Mouse (Mus musculus) erythroblast, embryonic 14.5 days (primary cell): Measurements from ENCODE around the gene Abl1. TPM values are rescaled to one million over a fixed set of nuclear protein-coding genes. Genes with fewer than 3 reads are reported as not detected.
A peak's percentile ranks its signal among the peaks of the same experiment; 100 is the strongest.
"Not testable (repeated sequence)": the region's sequence is repeated elsewhere in the genome, so short reads cannot be mapped to it uniquely, and the experiment has no call there.

ENCODE experiments used
- H3K27me3 ChIP-seq: 2 replicates; pipeline ENCODE4 v1.6.1; 2012; ENCODE audit warnings: inconsistent platforms; ENCODE audit not compliant: control insufficient read depth
- H3K36me3 ChIP-seq: 2 replicates; pipeline ENCODE4 v1.6.1; 2012; ENCODE audit warnings: mild to moderate bottlenecking, inconsistent platforms; ENCODE audit not compliant: control insufficient read depth
- H3K4me1 ChIP-seq: 2 replicates; pipeline ENCODE4 v1.6.1; 2012; ENCODE audit warnings: inconsistent platforms; ENCODE audit not compliant: control insufficient read depth
- H3K4me3 ChIP-seq: replicated peaks from 2 replicates; pipeline ENCODE3; 2012; ENCODE audit warnings: moderate library complexity, mild to moderate bottlenecking, inconsistent platforms
- H3K9me3 ChIP-seq: 2 replicates; pipeline ENCODE4 v1.6.1; 2012; ENCODE audit warnings: low read length, inconsistent platforms, mixed read lengths; ENCODE audit not compliant: control insufficient read depth
- GATA1 ChIP-seq: IDR thresholded peaks from 2 replicates; pipeline ENCODE4 v1.6.1; 2012; ENCODE audit warnings: low read length, inconsistent platforms, mixed read lengths
- TAL1 ChIP-seq: IDR thresholded peaks from 3 replicates; pipeline ENCODE4 v1.6.1; 2012; ENCODE audit warnings: low read length, inconsistent platforms, mixed read lengths
- polyA plus RNA-seq: library from polyadenylated mRNA; stranded (reverse); fragments of >175 nt; gene quantifications from 2 replicates; pipeline ENCODE4 v1.2.3, GENCODE M21; 2012

Abl1 gene
- polyA plus RNA-seq, 1 experiment = 1.4 TPM

GRCm38 (mm10) chr2:31653971-31654853 is 34.0 kb upstream of the Abl1 start:
- H3K4me3 ChIP-seq = peak overlapping the region; percentile 16
- peaks cover 5% of the 10 kb centered on the region for H3K9me3 ChIP-seq
- no peak for TF ChIP-seq TAL1
- no peak for TF ChIP-seq GATA1
- H3K4me1 ChIP-seq = peaks cover 1% of the 10 kb centered on the region; the same call in 1 of the 2 replicates
- H3K27me3 ChIP-seq = peaks cover 89% of the 10 kb centered on the region
- no peaks in the 10 kb centered on the region for H3K36me3 ChIP-seq

GRCm38 (mm10) chr2:31654854-31655559 is 33.2 kb upstream of the Abl1 start:
- peaks cover 1% of the 10 kb centered on the region; the same call in 1 of the 2 replicates for H3K4me1 ChIP-seq
- H3K4me3 ChIP-seq = no peak overlapping the region
- TF ChIP-seq GATA1 = no peak
- TF ChIP-seq TAL1 = no peak
- peaks cover 86% of the 10 kb centered on the region for H3K27me3 ChIP-seq
- peaks cover 7% of the 10 kb centered on the region for H3K9me3 ChIP-seq
- H3K36me3 ChIP-seq = no peaks in the 10 kb centered on the region

DNA sequence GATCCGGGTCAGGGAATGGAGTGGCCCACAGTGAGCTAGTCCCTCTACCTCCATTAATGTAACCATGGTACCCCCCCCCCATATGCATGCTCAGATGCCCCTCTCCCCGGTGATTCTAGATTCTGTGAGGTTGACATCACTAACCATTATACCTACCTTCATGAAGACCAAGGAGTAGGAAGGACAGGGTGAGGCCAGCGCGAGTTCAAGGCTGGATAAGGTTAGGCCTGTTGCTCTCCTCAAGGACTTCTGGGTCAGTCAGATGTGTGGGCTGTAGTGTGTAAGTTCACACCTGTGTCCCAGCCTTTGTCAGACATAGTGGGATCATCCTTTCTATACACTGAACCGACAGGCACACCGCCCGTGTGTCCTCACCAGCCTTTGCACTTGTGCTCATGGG is 31.8 kb upstream of the Abl1 start:
- Histone ChIP-seq H3K4me1 (peaks cover 1% of the 10 kb centered on the region; the same call in 1 of the 2 replicates), H3K27me3 (peaks cover 80% of the 10 kb centered on the region), H3K9me3 (peaks cover 7% of the 10 kb centered on the region), H3K36me3 (no peaks in the 10 kb centered on the region), H3K4me3 (no peak overlapping the region)
- no peak for TF ChIP-seq GATA1
- TF ChIP-seq TAL1 = no peak

GRCm38 (mm10) chr2:31662939-31663803 is 25.0 kb upstream of the Abl1 start:
- H3K27me3 ChIP-seq = peaks cover 27% of the 10 kb centered on the region
- no peaks in the 10 kb centered on the region for H3K4me1 ChIP-seq
- TF ChIP-seq TAL1 = no peak
- TF ChIP-seq GATA1 = no peak
- H3K4me3 ChIP-seq = no peak overlapping the region
- H3K36me3 ChIP-seq = no peaks in the 10 kb centered on the region
- H3K9me3 ChIP-seq = peaks cover 7% of the 10 kb centered on the region

DNA sequence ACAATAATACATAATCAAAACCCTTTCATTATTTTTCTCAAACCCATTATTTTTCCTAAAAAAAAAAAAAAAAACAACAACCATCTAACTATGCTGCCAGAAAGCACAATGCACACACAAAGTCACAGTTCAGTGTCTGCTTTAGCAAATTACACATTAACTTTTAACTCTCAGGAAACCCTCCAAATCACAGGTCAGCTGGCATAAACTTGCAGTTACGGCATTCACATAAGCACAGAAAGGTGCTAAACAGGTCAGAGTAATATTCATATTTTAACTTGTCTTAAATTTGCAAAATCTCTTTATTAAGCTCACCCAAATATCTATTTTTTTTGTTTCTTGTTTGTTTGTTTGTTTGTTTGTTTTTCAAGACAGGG is 24.4 kb upstream of the Abl1 start:
- TF ChIP-seq GATA1 = no peak
- TF ChIP-seq TAL1 = no peak
- Histone ChIP-seq H3K4me3 (no peak overlapping the region), H3K27me3 (peaks cover 22% of the 10 kb centered on the region), H3K4me1 (no peaks in the 10 kb centered on the region), H3K9me3 (peaks cover 6% of the 10 kb centered on the region), H3K36me3 (no peaks in the 10 kb centered on the region)

GRCm38 (mm10) chr2:31667332-31667731 is 20.8 kb upstream of the Abl1 start:
- no peaks in the 10 kb centered on the region for H3K9me3 ChIP-seq
- no peak for TF ChIP-seq GATA1
- TF ChIP-seq TAL1 = no peak
- peaks cover 20% of the 10 kb centered on the region for H3K4me1 ChIP-seq

GRCm38 (mm10) chr2:31670551-31671035 is 17.6 kb upstream of the Abl1 start, which contains the start of gene Exosc2:
Gene Exosc2 (plus strand): TSS chr2:31670715.
- Histone ChIP-seq H3K9me3 (no peaks in the 10 kb centered on the region), H3K27me3 (no peaks in the 10 kb centered on the region; the same call in 1 of the 2 replicates), H3K4me1 (peaks cover 35% of the 10 kb centered on the region), H3K4me3 (peak within 1 kb of the TSS; percentile 79), H3K36me3 (peaks cover 37% of the 10 kb centered on the region)
- TF ChIP-seq TAL1 (no peak), GATA1 (peak; percentile 4; the same call in 1 of the 2 replicates)

More at GRCm38 (mm10) chr2:31667332-31667731, 20.8 kb upstream of the Abl1 start:
- peaks cover 12% of the 10 kb centered on the region for H3K27me3 ChIP-seq
- no peak overlapping the region for H3K4me3 ChIP-seq
- peaks cover 5% of the 10 kb centered on the region for H3K36me3 ChIP-seq

DNA sequence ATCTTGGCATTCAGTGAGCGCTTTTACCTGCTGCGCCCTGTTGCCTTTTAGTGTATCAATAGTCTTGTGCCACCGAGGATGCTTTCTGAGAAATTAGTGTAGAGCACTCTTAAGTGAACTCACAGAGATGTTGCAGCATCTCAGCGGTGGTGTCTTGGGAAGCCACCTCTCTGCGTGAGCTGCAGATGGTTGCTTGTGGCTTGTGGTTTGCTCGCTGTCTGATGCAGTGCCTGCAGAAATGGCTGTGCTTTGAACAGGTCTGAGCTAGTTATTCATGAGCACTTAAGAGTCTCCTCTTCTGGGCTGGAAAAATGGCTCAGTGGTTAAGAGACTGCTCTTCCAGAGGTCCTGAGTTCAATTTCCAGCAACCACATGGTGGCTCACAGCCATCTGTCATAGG is 9.5 kb upstream of the Abl1 start:
- Histone ChIP-seq H3K27me3 (no peaks in the 10 kb centered on the region), H3K4me3 (no peak overlapping the region), H3K4me1 (peaks cover 2% of the 10 kb centered on the region; the same call in 1 of the 2 replicates), H3K9me3 (no peaks in the 10 kb centered on the region), H3K36me3 (peaks cover 79% of the 10 kb centered on the region)
- TF ChIP-seq TAL1 = no peak
- TF ChIP-seq GATA1 = no peak

DNA sequence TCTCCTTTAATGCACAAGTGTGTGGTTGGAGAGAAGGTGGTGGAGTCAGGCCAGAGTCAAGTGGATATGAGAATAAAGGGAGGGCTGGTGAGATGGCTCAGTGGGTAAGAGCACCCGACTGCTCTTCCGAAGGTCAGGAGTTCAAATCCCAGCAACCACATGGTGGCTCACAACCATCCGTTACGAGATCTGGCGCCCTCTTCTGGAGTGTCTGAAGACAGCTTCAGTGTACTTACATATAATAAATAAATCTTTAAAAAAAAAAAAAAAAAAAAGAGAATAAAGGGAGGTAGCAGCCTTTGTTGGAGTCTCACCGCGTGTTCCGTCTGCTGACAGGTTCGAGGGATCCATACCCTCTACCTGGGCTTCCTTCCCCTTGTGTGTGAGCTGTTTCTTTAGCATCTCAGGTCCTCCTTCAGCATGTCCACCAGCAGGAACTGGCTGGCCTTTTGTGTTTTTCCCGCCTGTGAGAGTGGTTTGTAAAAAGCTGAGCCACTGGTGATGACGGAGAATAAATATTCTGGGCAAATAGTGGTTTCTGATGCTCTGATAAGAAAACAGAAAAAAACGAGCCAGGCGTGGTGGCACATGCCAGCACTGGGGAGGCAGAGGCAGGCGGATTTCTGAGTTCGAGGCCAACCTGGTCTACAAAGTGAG is 7.0 kb upstream of the Abl1 start:
- not testable (repeated sequence) for H3K9me3 ChIP-seq, H3K27me3 ChIP-seq, H3K4me1 ChIP-seq, H3K4me3 ChIP-seq
- peaks cover 54% of the 10 kb centered on the region for H3K36me3 ChIP-seq
